Mouse (Mus musculus) MEL (cell line): Measurements from ENCODE around the gene Inpp5a. TPM values are rescaled to one million over a fixed set of nuclear protein-coding genes. Genes with fewer than 3 reads are reported as not detected.

Experiments
- DNase-seq: peaks from one replicate; pipeline ENCODE4 v3.0.0; 2011; ENCODE audit warnings: low read depth, low spot score
- H3K27ac ChIP-seq: 2 replicates; pipeline ENCODE4 v1.5.1; 2012; ENCODE audit warnings: low read depth, mild to moderate bottlenecking, control low read depth, low read length, moderate library complexity; ENCODE audit not compliant: control insufficient read depth
- H3K27me3 ChIP-seq, 2 experiments: fragments of 150-350 bp in 1 of 2; sonication (generic) in 1 of 2; 2 replicates each; pipeline ENCODE4 v1.6.1; 2012; ENCODE audit warnings: low read length in 2 of 2, mild to moderate bottlenecking in 2 of 2, improper control_type of control experiment in 1 of 2, moderate library complexity in 1 of 2; ENCODE audit not compliant: insufficient read depth in 2 of 2, control insufficient read depth in 1 of 2
- H3K36me3 ChIP-seq, 2 experiments: 2 replicates each; pipeline ENCODE4 v1.6.1; 2012 to 2014; ENCODE audit warnings: low read length in 2 of 2, improper control_type of control experiment in 1 of 2, inconsistent platforms in 1 of 2, mild to moderate bottlenecking in 1 of 2; ENCODE audit not compliant: insufficient read depth in 2 of 2, control insufficient read depth in 1 of 2
- H3K4me1 ChIP-seq, 2 experiments: fragments of 150-350 bp in 1 of 2; sonication (generic) in 1 of 2; 2 replicates each; pipeline ENCODE4 v1.6.1; 2012; ENCODE audit warnings: low read length in 2 of 2, improper control_type of control experiment in 1 of 2, mild to moderate bottlenecking in 1 of 2; ENCODE audit not compliant: insufficient read depth in 2 of 2, control insufficient read depth in 1 of 2
- H3K4me3 ChIP-seq, 2 experiments: fragments of 150-350 bp in 1 of 2; sonication (generic) in 1 of 2; 2 replicates each; pipeline ENCODE4 v1.5.1; 2012; ENCODE audit warnings: low read depth in 2 of 2, low read length in 2 of 2, mild to moderate bottlenecking in 2 of 2, moderate library complexity in 2 of 2, control low read depth in 1 of 2, improper control_type of control experiment in 1 of 2; ENCODE audit not compliant: control insufficient read depth in 1 of 2, insufficient read depth in 1 of 2
- H3K79me2 ChIP-seq: 2 replicates; pipeline ENCODE4 v1.6.1; 2012; ENCODE audit warnings: mild to moderate bottlenecking, low read length, moderate library complexity; ENCODE audit not compliant: control insufficient read depth, poor library complexity, insufficient read depth
- H3K9ac ChIP-seq: 2 replicates; pipeline ENCODE4 v1.6.1; 2012; ENCODE audit warnings: low read depth, mild to moderate bottlenecking, control low read depth, low read length, moderate library complexity; ENCODE audit not compliant: control insufficient read depth, poor library complexity, severe bottlenecking
- H3K9me3 ChIP-seq: fragments of 150-350 bp; sonication (generic); replicated peaks from 2 replicates; pipeline ENCODE4 v1.6.1; 2012; ENCODE audit warnings: mild to moderate bottlenecking, low read length, improper control_type of control experiment, moderate library complexity; ENCODE audit not compliant: insufficient read depth
- BHLHE40 ChIP-seq: IDR thresholded peaks from 2 replicates; pipeline ENCODE4 v1.6.1; 2012; ENCODE audit warnings: low read depth, mild to moderate bottlenecking, inconsistent platforms, low read length, improper control_type of control experiment, borderline replicate concordance
- E2F4 ChIP-seq: IDR thresholded peaks from 2 replicates; pipeline ENCODE4 v1.6.1; 2011; ENCODE audit warnings: low read depth, low read length, improper control_type of control experiment, borderline replicate concordance
- EP300 ChIP-seq, 2 experiments: IDR thresholded peaks; 2 replicates each; pipeline ENCODE4 v1.6.1; 2011; ENCODE audit warnings: improper control_type of control experiment in 2 of 2, low read length in 2 of 2, low read depth in 1 of 2, mild to moderate bottlenecking in 1 of 2
- ETS1 ChIP-seq: IDR thresholded peaks from 2 replicates; pipeline ENCODE4 v1.6.1; 2012; ENCODE audit warnings: low read depth, mild to moderate bottlenecking, inconsistent platforms, low read length, improper control_type of control experiment, moderate library complexity
- GABPA ChIP-seq: IDR thresholded peaks from 2 replicates; pipeline ENCODE4 v1.6.1; 2012; ENCODE audit warnings: low read depth, mild to moderate bottlenecking, inconsistent platforms, low read length, improper control_type of control experiment, moderate library complexity
- GATA1 ChIP-seq: IDR thresholded peaks from 2 replicates; pipeline ENCODE4 v1.6.1; 2011; ENCODE audit warnings: low read depth, low read length, improper control_type of control experiment
- HCFC1 ChIP-seq: IDR thresholded peaks from 2 replicates; pipeline ENCODE4 v1.6.1; 2012; ENCODE audit warnings: low read depth, mild to moderate bottlenecking, inconsistent platforms, low read length, improper control_type of control experiment, moderate library complexity
- JUND ChIP-seq: IDR thresholded peaks from 2 replicates; pipeline ENCODE4 v1.6.1; 2011; ENCODE audit warnings: low read depth, mild to moderate bottlenecking, improper control_type of control experiment, low read length
- KAT2A ChIP-seq: conservative IDR thresholded peaks from 2 replicates; pipeline ENCODE4 v1.6.1; 2012; ENCODE audit warnings: low read depth, low read length, improper control_type of control experiment, inconsistent platforms
- MAFK ChIP-seq: IDR thresholded peaks from 2 replicates; pipeline ENCODE4 v1.6.1; 2011; ENCODE audit warnings: low read depth, mild to moderate bottlenecking, low read length, improper control_type of control experiment, borderline replicate concordance
- MAZ ChIP-seq: IDR thresholded peaks from 2 replicates; pipeline ENCODE4 v1.6.1; 2012; ENCODE audit warnings: low read depth, mild to moderate bottlenecking, inconsistent platforms, low read length, improper control_type of control experiment
- MEF2A ChIP-seq: IDR thresholded peaks from 2 replicates; pipeline ENCODE4 v1.6.1; 2014; ENCODE audit warnings: low read depth, mild to moderate bottlenecking, inconsistent platforms, low read length, improper control_type of control experiment; ENCODE audit not compliant: poor library complexity, insufficient replicate concordance, severe bottlenecking; ENCODE audit errors: extremely low read depth
- MYC ChIP-seq: IDR thresholded peaks from 2 replicates; pipeline ENCODE4 v1.6.1; 2011; ENCODE audit warnings: low read depth, mild to moderate bottlenecking, low read length, improper control_type of control experiment, moderate library complexity
- NELFE ChIP-seq: IDR thresholded peaks from 2 replicates; pipeline ENCODE4 v1.6.1; 2011; ENCODE audit warnings: low read depth, low read length, improper control_type of control experiment
- NRF1 ChIP-seq: IDR thresholded peaks from 2 replicates; pipeline ENCODE4 v1.6.1; 2014; ENCODE audit warnings: low read depth, mild to moderate bottlenecking, inconsistent platforms, low read length, improper control_type of control experiment, moderate library complexity; ENCODE audit not compliant: poor library complexity, insufficient read depth, severe bottlenecking
- POLR2A ChIP-seq, 2 experiments: IDR thresholded peaks; 2 replicates each; pipeline ENCODE4 v1.6.1; 2011 to 2012; ENCODE audit warnings: low read length in 2 of 2, mild to moderate bottlenecking in 2 of 2, control low read depth in 1 of 2, improper control_type of control experiment in 1 of 2, low read depth in 1 of 2, moderate library complexity in 1 of 2; ENCODE audit not compliant: control insufficient read depth in 1 of 2, insufficient read depth in 1 of 2, poor library complexity in 1 of 2
- POLR2AphosphoS2 ChIP-seq: IDR thresholded peaks from 2 replicates; pipeline ENCODE4 v1.6.1; 2011; ENCODE audit warnings: low read length, improper control_type of control experiment
- POLR2AphosphoS5 ChIP-seq: IDR thresholded peaks from 2 replicates; pipeline ENCODE4 v1.6.1; 2012; ENCODE audit warnings: low read depth, borderline replicate concordance, mild to moderate bottlenecking, inconsistent platforms, low read length, moderate library complexity, mixed read lengths
- UBTF ChIP-seq: IDR thresholded peaks from 2 replicates; pipeline ENCODE4 v1.6.1; 2012; ENCODE audit warnings: low read depth, mild to moderate bottlenecking, inconsistent platforms, low read length, improper control_type of control experiment, moderate library complexity, borderline replicate concordance; ENCODE audit not compliant: insufficient read depth
- USF1 ChIP-seq: IDR thresholded peaks from 2 replicates; pipeline ENCODE4 v1.6.1; 2014; ENCODE audit warnings: low read depth, mild to moderate bottlenecking, inconsistent platforms, low read length, improper control_type of control experiment, moderate library complexity
- ZC3H11A ChIP-seq: IDR thresholded peaks from 2 replicates; pipeline ENCODE4 v1.6.1; 2012; ENCODE audit warnings: low read depth, mild to moderate bottlenecking, inconsistent platforms, low read length, improper control_type of control experiment
- ZKSCAN1 ChIP-seq: IDR thresholded peaks from 2 replicates; pipeline ENCODE4 v1.6.1; 2012; ENCODE audit warnings: low read depth, mild to moderate bottlenecking, inconsistent platforms, low read length, improper control_type of control experiment, moderate library complexity
- ZNF384 ChIP-seq: IDR thresholded peaks from 2 replicates; pipeline ENCODE4 v1.6.1; 2012; ENCODE audit warnings: low read depth, mild to moderate bottlenecking, inconsistent platforms, low read length, improper control_type of control experiment
- polyA plus RNA-seq, 2 experiments: library from polyadenylated mRNA; stranded (reverse) in 1 of 2; unstranded in 1 of 2; fragments of >175 nt in 1 of 2; fragments of >200 nt in 1 of 2; gene quantifications; 2 replicates each; pipeline versions ENCODE4 v1.2.1 to v1.2.4; 2012; ENCODE audit warnings: low replicate concordance in 2 of 2, low read depth in 1 of 2; ENCODE audit not compliant: insufficient read length in 2 of 2, insufficient read depth in 1 of 2, missing spikeins in 1 of 2
- total RNA-seq: library from RNA; depleted of rRNA; stranded (reverse); fragments of 300-350 nt; gene quantifications from 2 replicates; pipeline ENCODE4 v1.2.3, GENCODE M21; 2012

Gene Inpp5a
- total and polyA plus RNA-seq, 3 experiments, result 5.7 to 14.4 TPM; not detected in 1

DNA sequence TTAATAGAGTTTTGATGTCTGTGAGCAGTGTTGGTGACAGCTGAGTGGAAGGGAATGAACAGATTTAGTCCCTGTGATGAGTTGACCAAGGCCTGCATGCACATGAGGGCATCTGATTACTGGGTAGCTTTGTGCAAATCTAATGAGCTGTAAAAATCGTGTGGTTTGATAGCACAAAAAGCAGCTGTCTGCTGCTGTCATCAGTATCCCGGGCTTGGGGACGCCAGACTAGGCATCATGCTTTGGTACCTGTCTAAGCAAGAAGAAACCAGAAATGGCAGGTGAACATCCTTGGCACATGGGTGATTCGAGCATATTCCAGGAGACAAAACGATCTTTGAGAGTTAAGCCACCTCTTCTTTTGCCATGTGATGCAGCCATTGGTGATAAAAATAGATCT lies 167.4 kb downstream of the Inpp5a start:
- no peak overlapping the region for H3K9ac ChIP-seq
- no peak for DNase-seq
- no peak for TF ChIP-seq MAZ
- TF ChIP-seq KAT2A, result no peak
- no peak for TF ChIP-seq ZKSCAN1
- TF ChIP-seq MYC, result no peak
- TF ChIP-seq EP300 (IDR thresholded peaks at IDR 0.05; ENCODE audit: low read depth in 1 of 2, low read length in 2 of 2), result no peak
- TF ChIP-seq NELFE, result no peak
- no peak for TF ChIP-seq MEF2A
- TF ChIP-seq ETS1, result no peak
- no peak for TF ChIP-seq GATA1

GRCm38 (mm10) chr7:139556746-139557526 lies 168.0 kb downstream of the Inpp5a start:
- Histone ChIP-seq H3K79me2 (no peaks in the 10 kb centered on the region), H3K27ac (no peak overlapping the region), H3K9ac (no peak overlapping the region), H3K4me3 (no peak overlapping the region), H3K27me3 (no peaks in the 10 kb centered on the region), H3K36me3 (peaks cover 0 to 2% of the 10 kb centered on the region in 2 experiments; a peak in 1 of 4 replicates), H3K9me3 (no peaks in the 10 kb centered on the region), H3K4me1 (no peaks in the 10 kb centered on the region)
- TF ChIP-seq USF1, result no peak
- TF ChIP-seq POLR2A (IDR thresholded peaks at IDR 0.05; ENCODE audit: control insufficient read depth in 1 of 2, insufficient read depth in 1 of 2, low read depth in 1 of 2, low read length in 2 of 2, poor library complexity in 1 of 2), result no peak
- no peak for TF ChIP-seq UBTF
- TF ChIP-seq E2F4, result no peak
- no peak for DNase-seq

More for the DNA sequence above, 167.4 kb downstream of the Inpp5a start:
- Histone ChIP-seq H3K9me3 (no peaks in the 10 kb centered on the region), H3K27ac (no peak overlapping the region), H3K4me1 (no peaks in the 10 kb centered on the region), H3K36me3 (peaks cover 0 to 2% of the 10 kb centered on the region in 2 experiments; a peak in 1 of 4 replicates), H3K27me3 (no peaks in the 10 kb centered on the region), H3K4me3 (no peak overlapping the region), H3K79me2 (no peaks in the 10 kb centered on the region)

DNA sequence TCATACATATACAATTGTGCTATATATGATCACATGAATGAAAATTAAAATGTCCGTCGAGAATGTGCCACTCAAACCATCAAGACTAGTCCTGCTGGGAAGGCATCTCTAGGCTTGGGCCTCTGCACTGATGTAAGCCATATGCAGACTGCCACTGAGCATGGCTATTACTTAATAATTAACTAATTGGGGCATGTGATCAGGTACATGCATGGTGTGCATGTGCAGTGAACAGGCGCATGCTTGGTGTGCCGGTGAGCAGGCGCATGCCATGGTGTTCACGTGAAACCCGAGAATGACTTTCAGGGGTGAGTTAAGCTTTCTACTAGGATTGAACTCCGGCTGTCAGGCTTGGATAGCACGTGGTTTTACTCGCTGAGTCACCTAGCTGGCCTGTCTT lies 170.8 kb downstream of the Inpp5a start:
- no peaks in the 10 kb centered on the region for H3K27me3 ChIP-seq
- H3K9me3 ChIP-seq, result no peaks in the 10 kb centered on the region
- no peak overlapping the region for H3K9ac ChIP-seq
- TF ChIP-seq POLR2AphosphoS2 (no peak), EP300 (IDR thresholded peaks at IDR 0.05; ENCODE audit: low read depth in 1 of 2, low read length in 2 of 2) (no peak), POLR2AphosphoS5 (no peak), GABPA (no peak), HCFC1 (no peak), BHLHE40 (no peak), JUND (no peak), MAZ (no peak), E2F4 (no peak), ZNF384 (no peak), ZC3H11A (no peak), NRF1 (no peak), MAFK (no peak), KAT2A (no peak)
- peaks cover 0 to 2% of the 10 kb centered on the region in 2 experiments; a peak in 1 of 4 replicates for H3K36me3 ChIP-seq
- peak; percentile 10 for DNase-seq
- no peak overlapping the region for H3K4me3 ChIP-seq
- H3K4me1 ChIP-seq, result no peaks in the 10 kb centered on the region
- no peaks in the 10 kb centered on the region for H3K79me2 ChIP-seq
- H3K27ac ChIP-seq, result no peak overlapping the region
